13 mouse cellular contexts compared by ENCODE assay signal in genomic region chr6:41562598-41562997, GRCm38 (mm10). TPM values are rescaled to one million over a fixed set of nuclear protein-coding genes. Genes with fewer than 3 reads are reported as not detected.
DNase-seq lines count a peak whose midpoint lies in the region; ATAC-seq and TF ChIP-seq lines count a peak whose summit lies in the region.
"Had no signal": no experiment of that assay in that cellular context is flagged by ENCODE, and none has a peak within 500 bp of the region (broad histone marks: within the 10 kb centered on the region; RNA-seq: fewer than 3 reads in every experiment).

No protein-coding gene starts in this region.

- H3K27ac ChIP-seq in cerebellum, adult 2 months (ENCODE audit: insufficient read depth, low read length): no peak overlapping the region
- H3K27ac ChIP-seq in stomach, embryonic 15.5 days: no peak overlapping the region
- H3K27ac ChIP-seq in stomach, postnatal 0 days (replicated peaks): no peak overlapping the region
- no peak overlapping the region for H3K27ac ChIP-seq in limb, embryonic 15.5 days
- no peak overlapping the region for H3K27ac ChIP-seq in neural tube, embryonic 15.5 days (replicated peaks)

- H3K4me3 ChIP-seq in cerebellum, adult 2 months (replicated peaks; ENCODE audit: insufficient read depth, low read depth, low read length): peak overlapping the region; percentile 33
- no peak overlapping the region for H3K4me3 ChIP-seq in stomach, embryonic 15.5 days (replicated peaks)
- no peak overlapping the region for H3K4me3 ChIP-seq in stomach, postnatal 0 days (ENCODE audit: low read depth, low read length)
- H3K4me3 ChIP-seq in limb, embryonic 15.5 days: peak overlapping the region; percentile 19
- peak overlapping the region; percentile 21; the same call in 1 of the 2 replicates for H3K4me3 ChIP-seq in neural tube, embryonic 15.5 days (replicated peaks)
- H3K4me3 ChIP-seq: erythroblast, embryonic 14.5 days had no signal

- no peak for TF ChIP-seq POLR2A in cerebellum, adult 2 months (IDR thresholded peaks at IDR 0.05; ENCODE audit: borderline replicate concordance, insufficient read depth, low read length)

- H3K9ac ChIP-seq in stomach, embryonic 15.5 days: no peak overlapping the region
- no peak overlapping the region for H3K9ac ChIP-seq in stomach, postnatal 0 days (ENCODE audit: low read length)
- no peak overlapping the region for H3K9ac ChIP-seq in limb, embryonic 15.5 days
- no peak overlapping the region for H3K9ac ChIP-seq in neural tube, embryonic 15.5 days (replicated peaks)

- DNase-seq in cerebellum, adult 2 months: no peak
- DNase-seq in cerebellum, postnatal 4 days (ENCODE audit: low spot score in 2 of 2): no peak
- no peak for DNase-seq in stomach, postnatal 0 days (ENCODE audit: low spot score)
- no peak for DNase-seq in adrenal gland, adult (ENCODE audit: inconsistent age in 2 of 2, low spot score in 1 of 2)
- DNase-seq in frontal cortex, postnatal 25 days (ENCODE audit: low spot score in 2 of 2): no peak
- DNase-seq: kidney, adult 18-20 months; lung, adult 2 months had no signal

- ATAC-seq in stomach, embryonic 15.5 days (ENCODE audit: insufficient read depth, low FRiP score, low read depth): no peak
- ATAC-seq in stomach, postnatal 0 days (ENCODE audit: low FRiP score, low TSS enrichment): no peak
- no peak for ATAC-seq in limb, embryonic 15.5 days (ENCODE audit: insufficient number of reproducible peaks, low FRiP score, low TSS enrichment, low read depth)
- 0 out of 2 replicates have a peak, but pooled peaks have one; percentile 43 for ATAC-seq in neural tube, embryonic 15.5 days (ENCODE audit: low FRiP score)
- ATAC-seq: Patski had no signal

- 0 out of 2 replicates have a peak overlapping the region, but pooled peaks have one; percentile 13 for H3K4me2 ChIP-seq in stomach, embryonic 15.5 days
- H3K4me2 ChIP-seq in stomach, postnatal 0 days (replicated peaks; ENCODE audit: low read depth): no peak overlapping the region; the same call in 1 of the 2 replicates
- H3K4me2 ChIP-seq in limb, embryonic 15.5 days: no peak overlapping the region
- H3K4me2 ChIP-seq in neural tube, embryonic 15.5 days: peak overlapping the region; percentile 36

- WGBS in cerebellum, adult 2 months: 91% methylated on average over 4 of the region's 4 CpGs
- 88% methylated on average over 4 of the region's 4 CpGs for WGBS in stomach, embryonic 15.5 days
- WGBS in stomach, postnatal 0 days: 86% methylated on average over 4 of the region's 4 CpGs
- 85% methylated on average over 4 of the region's 4 CpGs for WGBS in limb, embryonic 15.5 days
- WGBS in neural tube, embryonic 15.5 days: 91% methylated on average over 4 of the region's 4 CpGs

- no peaks in the 10 kb centered on the region for H3K27me3 ChIP-seq in cerebellum, adult 2 months (ENCODE audit: control insufficient read depth, insufficient read depth, low read length)
- H3K27me3 ChIP-seq in stomach, embryonic 15.5 days (replicated peaks): no peaks in the 10 kb centered on the region
- H3K27me3 ChIP-seq in stomach, postnatal 0 days (ENCODE audit: control insufficient read depth, insufficient read depth, low read length): no peaks in the 10 kb centered on the region
- H3K27me3 ChIP-seq in limb, embryonic 15.5 days: no peaks in the 10 kb centered on the region
- H3K27me3 ChIP-seq in neural tube, embryonic 15.5 days (replicated peaks): no peaks in the 10 kb centered on the region
- H3K27me3 ChIP-seq: Patski had no signal

- H3K36me3 ChIP-seq in stomach, embryonic 15.5 days: no peaks in the 10 kb centered on the region
- H3K36me3 ChIP-seq in stomach, postnatal 0 days (ENCODE audit: control insufficient read depth, insufficient read depth, low read length): no peaks in the 10 kb centered on the region
- no peaks in the 10 kb centered on the region for H3K36me3 ChIP-seq in limb, embryonic 15.5 days
- no peaks in the 10 kb centered on the region for H3K36me3 ChIP-seq in neural tube, embryonic 15.5 days

- TF ChIP-seq EP300 in stomach, postnatal 0 days (optimal IDR thresholded peaks at IDR 0.05): no peak

- H3K9me3 ChIP-seq in stomach, embryonic 15.5 days: no peaks in the 10 kb centered on the region
- H3K9me3 ChIP-seq in stomach, postnatal 0 days (ENCODE audit: control insufficient read depth, low read length): no peaks in the 10 kb centered on the region
- no peaks in the 10 kb centered on the region for H3K9me3 ChIP-seq in limb, embryonic 15.5 days
- no peaks in the 10 kb centered on the region for H3K9me3 ChIP-seq in neural tube, embryonic 15.5 days (replicated peaks)

- H3K4me1 ChIP-seq in cerebellum, adult 2 months (ENCODE audit: control insufficient read depth, insufficient read depth, low read length): no peaks in the 10 kb centered on the region; the same call in 1 of the 2 replicates
- no peaks in the 10 kb centered on the region for H3K4me1 ChIP-seq in stomach, embryonic 15.5 days
- no peaks in the 10 kb centered on the region; the same call in 1 of the 2 replicates for H3K4me1 ChIP-seq in stomach, postnatal 0 days (replicated peaks; ENCODE audit: control insufficient read depth, insufficient read depth)
- no peaks in the 10 kb centered on the region for H3K4me1 ChIP-seq in limb, embryonic 15.5 days
- H3K4me1 ChIP-seq in neural tube, embryonic 15.5 days: no peaks in the 10 kb centered on the region

- no peak for TF ChIP-seq CTCF in cerebellum, adult 2 months (IDR thresholded peaks at IDR 0.05; ENCODE audit: borderline replicate concordance, insufficient read depth, low read depth, low read length)
- no peak for TF ChIP-seq CTCF in stomach, postnatal 0 days (IDR thresholded peaks at IDR 0.05; ENCODE audit: low read depth)

RNA-seq across cellular contexts. Expression of gene Prss2, which starts 41.0 kb away (rescaled TPM):
- not detected in 2 replicates for polyA plus RNA-seq in cerebellum, adult 2 months (2012; rRNA removed)
- 141 and 187 TPM in 2 replicates for polyA plus RNA-seq in stomach, embryonic 15.5 days (2015; fragmentation: Nextera tagmentation; extraction: Ambion mirVana)
- polyA plus RNA-seq in stomach, postnatal 0 days (2015; fragmentation: Nextera tagmentation; extraction: Ambion mirVana): 5.1 and 7.0 TPM in 2 replicates
- polyA plus RNA-seq in limb, embryonic 15.5 days (2015; fragmentation: Nextera tagmentation; extraction: Ambion mirVana): not detected in 2 replicates
- polyA plus RNA-seq in neural tube, embryonic 15.5 days (2015; fragmentation: Nextera tagmentation; extraction: Ambion mirVana): 1.3 TPM in 1 of 2 replicates, not detected in the other
- polyA plus RNA-seq: brain, embryonic 14.5 days; erythroblast, embryonic 14.5 days; Patski had no signal

RNA-seq across cellular contexts. Expression of gene Ephb6, which starts 42.7 kb away (rescaled TPM):
- 21.7 and 27.4 TPM in 2 replicates for polyA plus RNA-seq in cerebellum, adult 2 months (2012; rRNA removed)
- 9.2 and 12.0 TPM in 2 replicates for polyA plus RNA-seq in stomach, embryonic 15.5 days (2015; fragmentation: Nextera tagmentation; extraction: Ambion mirVana)
- 23.5 and 24.3 TPM in 2 replicates for polyA plus RNA-seq in stomach, postnatal 0 days (2015; fragmentation: Nextera tagmentation; extraction: Ambion mirVana)
- polyA plus RNA-seq in limb, embryonic 15.5 days (2015; fragmentation: Nextera tagmentation; extraction: Ambion mirVana): 22.6 and 22.8 TPM in 2 replicates
- 38.0 and 46.7 TPM in 2 replicates for polyA plus RNA-seq in neural tube, embryonic 15.5 days (2015; fragmentation: Nextera tagmentation; extraction: Ambion mirVana)

Comparison
In these comparisons a context has a peak if more than half of its experiments do, and no peak if none do; other contexts are left out.
1. H3K4me2 ChIP-seq: peak in stomach, embryonic 15.5 days (single experiment) and neural tube, embryonic 15.5 days (single experiment); none in stomach, postnatal 0 days (single experiment) and limb, embryonic 15.5 days (single experiment).
2. RNA of gene Prss2, which starts 41.0 kb away (polyA plus RNA-seq): 141 to 187 TPM in stomach, embryonic 15.5 days; 5.1 to 7.0 TPM in stomach, postnatal 0 days, not detected in cerebellum, adult 2 months, not detected in limb, embryonic 15.5 days and 1.3 TPM in neural tube, embryonic 15.5 days; every median in the first group is over 10 times any median in the second.
3. H3K4me3 ChIP-seq: peak in cerebellum, adult 2 months (single experiment), limb, embryonic 15.5 days (single experiment) and neural tube, embryonic 15.5 days (single experiment); none in stomach, embryonic 15.5 days (single experiment) and stomach, postnatal 0 days (single experiment).